Mouse (Mus musculus) thymus, adult 2 months (tissue): ENCODE data around the gene Cks2. TPM values are rescaled to one million over a fixed set of nuclear protein-coding genes. Genes with fewer than 3 reads are reported as not detected.
"Not testable (repeated sequence)": the region's sequence is repeated elsewhere in the genome, so short reads cannot be mapped to it uniquely, and the experiment has no call there.

Experiments used
- DNase-seq: peaks from one replicate; pipeline ENCODE4 v3.0.0; 2021
- H3K27ac ChIP-seq: fragments of 200-500 bp; 2 replicates; pipeline ENCODE4 v1.5.1; 2012; ENCODE audit warnings: low read length, control low read depth; ENCODE audit not compliant: control insufficient read depth, insufficient read depth
- H3K27me3 ChIP-seq: fragments of 200-500 bp; 2 replicates; pipeline ENCODE4 v1.6.1; 2012; ENCODE audit warnings: mild to moderate bottlenecking, low read length, moderate library complexity, mixed read lengths; ENCODE audit not compliant: control insufficient read depth, insufficient read depth
- H3K36me3 ChIP-seq: fragments of 200-500 bp; 2 replicates; pipeline ENCODE4 v1.6.1; 2012; ENCODE audit warnings: mild to moderate bottlenecking, low read length, moderate library complexity; ENCODE audit not compliant: control insufficient read depth, insufficient read depth
- H3K4me1 ChIP-seq: fragments of 200-500 bp; replicated peaks from 2 replicates; pipeline ENCODE4 v1.6.1; 2012; ENCODE audit warnings: low read length; ENCODE audit not compliant: control insufficient read depth, insufficient read depth
- H3K4me3 ChIP-seq: fragments of 200-500 bp; 2 replicates; pipeline ENCODE4 v1.5.1; 2012; ENCODE audit warnings: mild to moderate bottlenecking, low read length, control low read depth, moderate library complexity; ENCODE audit not compliant: control insufficient read depth, insufficient read depth
- CTCF ChIP-seq: fragments of 200-500 bp; IDR thresholded peaks from 2 replicates; pipeline ENCODE4 v1.5.1; 2012; ENCODE audit warnings: mild to moderate bottlenecking, control low read depth, low read length, moderate library complexity, borderline replicate concordance; ENCODE audit not compliant: control insufficient read depth, poor library complexity, insufficient read depth; ENCODE audit errors: extremely low read depth
- POLR2A ChIP-seq: fragments of 200-500 bp; IDR thresholded peaks from 2 replicates; pipeline ENCODE4 v1.6.1; 2012; ENCODE audit warnings: mild to moderate bottlenecking, low read length, control low read depth, moderate library complexity; ENCODE audit not compliant: control insufficient read depth, poor library complexity, insufficient read depth; ENCODE audit errors: extremely low read depth
- WGBS: fragments of 180-500 bp; shearing (Covaris S2); methylation state at CpG from one replicate; pipeline ENCODE4 v1.1.7; 2018; 5-methylcytosine and 5-hydroxymethylcytosine counted together
- polyA plus RNA-seq: library from polyadenylated mRNA; depleted of rRNA; stranded (reverse); fragments of >200 nt; gene quantifications from 2 replicates; pipeline ENCODE4 v1.2.3, GENCODE M21; 2012

The Cks2 gene
- polyA plus RNA-seq, 1 experiment: 85.3 TPM

GRCm38 (mm10) chr13:51617861-51618260, 27.2 kb upstream of the Cks2 start:
- Histone ChIP-seq H3K4me3 (no peak overlapping the region), H3K36me3 (no peaks in the 10 kb centered on the region), H3K27ac (no peak overlapping the region), H3K4me1 (peaks cover 4% of the 10 kb centered on the region; the same call in 1 of the 2 replicates), H3K27me3 (no peaks in the 10 kb centered on the region)
- 35% methylated on average over 6 of the region's 6 CpGs for WGBS
- peak; percentile 21 for DNase-seq
- TF ChIP-seq POLR2A (no peak), CTCF (no peak)

GRCm38 (mm10) chr13:51618602-51619001, 26.4 kb upstream of the Cks2 start:
- H3K4me1 ChIP-seq: peaks cover 4% of the 10 kb centered on the region; the same call in 1 of the 2 replicates
- H3K27ac ChIP-seq: no peak overlapping the region
- no peak for DNase-seq
- 26% methylated on average over 9 of the region's 9 CpGs for WGBS
- no peak overlapping the region for H3K4me3 ChIP-seq
- TF ChIP-seq POLR2A (no peak), CTCF (no peak)
- no peaks in the 10 kb centered on the region for H3K36me3 ChIP-seq
- no peaks in the 10 kb centered on the region for H3K27me3 ChIP-seq

GRCm38 (mm10) chr13:51622626-51623025, 22.4 kb upstream of the Cks2 start:
- 87% methylated on average over 5 of the region's 5 CpGs for WGBS
- Histone ChIP-seq H3K27me3 (no peaks in the 10 kb centered on the region), H3K4me3 (no peak overlapping the region), H3K36me3 (no peaks in the 10 kb centered on the region), H3K4me1 (no peaks in the 10 kb centered on the region), H3K27ac (no peak overlapping the region)
- TF ChIP-seq POLR2A (no peak), CTCF (no peak)
- DNase-seq: no peak

GRCm38 (mm10) chr13:51623678-51624077, 21.4 kb upstream of the Cks2 start:
- Histone ChIP-seq H3K36me3 (no peaks in the 10 kb centered on the region), H3K4me3 (no peak overlapping the region), H3K27ac (no peak overlapping the region), H3K4me1 (no peaks in the 10 kb centered on the region), H3K27me3 (no peaks in the 10 kb centered on the region)
- DNase-seq: no peak
- TF ChIP-seq CTCF: no peak
- no peak for TF ChIP-seq POLR2A
- 90% methylated on average over 2 of the region's 2 CpGs for WGBS

- no peaks in the 10 kb centered on the region for H3K36me3 ChIP-seq
- TF ChIP-seq CTCF (no peak), POLR2A (no peak)
- no peak overlapping the region for H3K4me3 ChIP-seq
- no peaks in the 10 kb centered on the region for H3K27me3 ChIP-seq
- WGBS: 81% methylated on average over 6 of the region's 6 CpGs
- DNase-seq: no peak
- H3K4me1 ChIP-seq: no peaks in the 10 kb centered on the region
- H3K27ac ChIP-seq: no peak overlapping the region
Measured at GRCm38 (mm10) chr13:51628273-51628848, 16.7 kb upstream of the Cks2 start.

GRCm38 (mm10) chr13:51631354-51631992, 13.6 kb upstream of the Cks2 start:
- no peak for TF ChIP-seq CTCF
- no peak for TF ChIP-seq POLR2A
- no peak for DNase-seq
- 91% methylated on average over 15 of the region's 15 CpGs for WGBS
- Histone ChIP-seq H3K4me1 (no peaks in the 10 kb centered on the region), H3K4me3 (no peak overlapping the region), H3K27ac (no peak overlapping the region), H3K36me3 (no peaks in the 10 kb centered on the region), H3K27me3 (no peaks in the 10 kb centered on the region)

GRCm38 (mm10) chr13:51632560-51633218, 12.3 kb upstream of the Cks2 start:
- no peaks in the 10 kb centered on the region for H3K27me3 ChIP-seq
- no peaks in the 10 kb centered on the region for H3K4me1 ChIP-seq
- WGBS: 86% methylated on average over 5 of the region's 5 CpGs
- H3K4me3 ChIP-seq: no peak overlapping the region
- no peak for DNase-seq
- TF ChIP-seq POLR2A (no peak), CTCF (no peak)
- H3K36me3 ChIP-seq: no peaks in the 10 kb centered on the region
- no peak overlapping the region for H3K27ac ChIP-seq

- H3K4me1 ChIP-seq, H3K4me3 ChIP-seq, H3K36me3 ChIP-seq, DNase-seq, H3K27ac ChIP-seq, H3K27me3 ChIP-seq: not testable (repeated sequence)
- 73% methylated on average over 4 of the region's 9 CpGs for WGBS
Measured at GRCm38 (mm10) chr13:51635384-51635783, 9.6 kb upstream of the Cks2 start.
